Mouse (Mus musculus) spleen, adult 2 months (tissue): ENCODE results near the gene Rae1.

Experiments used
- CTCF ChIP-seq: fragments of 200-500 bp; IDR thresholded peaks from 2 replicates; pipeline ENCODE4 v1.5.1; 2011; ENCODE audit warnings: mild to moderate bottlenecking, inconsistent platforms; ENCODE audit not compliant: insufficient read depth, insufficient read length, insufficient replicate concordance; ENCODE audit errors: extremely low read depth
- POLR2A ChIP-seq: fragments of 200-500 bp; IDR thresholded peaks from 2 replicates; pipeline ENCODE4 v1.6.1; 2011; ENCODE audit warnings: low read depth, low read length, inconsistent platforms

DNA sequence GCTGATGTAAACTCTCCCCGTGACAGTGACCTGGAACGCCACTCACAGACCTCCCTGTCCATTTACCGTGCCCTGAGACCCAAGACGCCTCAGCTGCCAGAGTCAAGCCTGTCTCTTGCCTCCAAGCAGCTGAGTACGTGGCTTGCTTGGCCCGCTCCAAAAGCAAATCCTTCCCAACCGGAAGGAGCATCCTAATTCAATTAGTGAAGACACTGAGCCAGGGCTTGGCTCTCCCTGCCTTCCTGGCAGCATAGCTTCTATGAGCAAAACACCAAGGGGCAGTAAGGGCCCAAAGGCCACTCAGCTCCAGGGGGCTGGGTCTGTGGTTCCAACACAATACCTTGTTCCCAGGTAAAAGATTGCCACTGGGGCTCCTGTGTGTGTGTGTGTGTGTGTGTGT lies 25.2 kb upstream of the Rae1 start:
- no peak for TF ChIP-seq CTCF
- no peak for TF ChIP-seq POLR2A
